Mouse (Mus musculus) embryonic fibroblast, embryonic 13.5 days (primary cell): ENCODE measurements around the gene Irgm1. TPM values are rescaled to one million over a fixed set of nuclear protein-coding genes. Genes with fewer than 3 reads are reported as not detected.
"Not testable (repeated sequence)": the region's sequence is repeated elsewhere in the genome, so short reads cannot be mapped to it uniquely, and the experiment has no call there.

ENCODE experiments used
- H3K27ac ChIP-seq: 2 replicates; pipeline ENCODE4 v1.5.1; 2012; ENCODE audit warnings: low read length, control low read depth, inconsistent platforms; ENCODE audit not compliant: insufficient read depth
- H3K4me1 ChIP-seq: 2 replicates; pipeline ENCODE4 v1.6.1; 2011; ENCODE audit warnings: low read length; ENCODE audit not compliant: control insufficient read depth, insufficient read depth
- H3K4me3 ChIP-seq: 2 replicates; pipeline ENCODE4 v1.5.1; 2011; ENCODE audit warnings: mild to moderate bottlenecking, control low read depth, low read length; ENCODE audit not compliant: insufficient read depth
- CTCF ChIP-seq: IDR thresholded peaks from 2 replicates; pipeline ENCODE4 v1.5.1; 2011; ENCODE audit warnings: mild to moderate bottlenecking, control low read depth, low read length, moderate library complexity, borderline replicate concordance; ENCODE audit not compliant: insufficient read depth
- POLR2A ChIP-seq: IDR thresholded peaks from 2 replicates; pipeline ENCODE4 v1.6.1; 2011; ENCODE audit warnings: low read depth, mild to moderate bottlenecking, control low read depth, low read length, moderate library complexity
- polyA plus RNA-seq: library from polyadenylated mRNA; stranded (reverse); fragments of >200 nt; gene quantifications from 2 replicates; pipeline ENCODE4 v1.2.4, GENCODE M21; 2011; ENCODE audit warnings: low read depth; ENCODE audit not compliant: missing spikeins, insufficient read length

The Irgm1 gene
- polyA plus RNA-seq, 1 experiment = 36.5 TPM

DNA sequence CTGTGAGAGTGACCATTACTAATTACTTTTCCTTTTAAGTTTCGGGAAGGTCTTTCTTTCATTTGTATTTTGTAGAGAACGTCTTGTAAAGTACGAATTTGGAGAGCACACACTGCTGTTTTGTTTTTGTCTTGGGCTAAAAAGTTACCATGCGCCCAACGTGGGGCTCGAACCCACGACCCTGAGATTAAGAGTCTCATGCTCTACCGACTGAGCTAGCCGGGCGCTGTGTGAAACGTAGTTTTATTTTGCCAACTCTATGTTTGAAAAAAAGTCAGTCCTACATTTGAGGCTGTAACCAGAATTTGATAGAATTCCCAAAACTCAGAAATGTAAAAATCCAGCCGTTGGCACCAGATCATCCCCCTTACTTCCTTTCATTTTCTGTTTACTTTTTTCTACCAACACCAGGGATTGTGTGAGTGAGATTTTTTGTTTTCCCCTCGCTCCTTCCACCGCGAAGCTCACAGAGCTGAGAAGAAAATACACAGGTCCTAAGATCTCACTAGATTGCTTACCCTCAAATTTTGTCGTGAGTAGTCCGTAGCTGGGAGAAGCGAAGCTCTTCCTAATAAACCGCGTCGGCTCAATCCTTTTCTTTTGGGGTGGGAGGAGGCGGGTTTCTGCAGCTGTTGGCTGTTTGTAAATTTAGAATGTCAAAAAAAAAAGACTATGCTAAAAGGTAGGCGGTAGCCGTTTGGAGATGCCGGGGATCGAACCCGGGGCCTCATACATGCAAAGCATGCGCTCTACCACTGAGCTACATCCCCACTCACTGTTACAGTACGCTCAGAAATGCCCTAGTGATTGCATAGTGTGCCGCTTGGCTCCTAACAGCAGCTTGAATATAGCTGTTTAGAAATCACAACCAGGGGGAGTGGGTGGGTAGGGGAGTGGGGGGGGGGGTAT lies 37.5 kb downstream of the Irgm1 start:
- Histone ChIP-seq H3K4me1 (peaks cover 3% of the 10 kb centered on the region; the same call in 1 of the 2 replicates), H3K4me3 (peak overlapping the region; percentile 92), H3K27ac (peak overlapping the region; percentile 70)
- TF ChIP-seq CTCF (no peak), POLR2A (no peak)

DNA sequence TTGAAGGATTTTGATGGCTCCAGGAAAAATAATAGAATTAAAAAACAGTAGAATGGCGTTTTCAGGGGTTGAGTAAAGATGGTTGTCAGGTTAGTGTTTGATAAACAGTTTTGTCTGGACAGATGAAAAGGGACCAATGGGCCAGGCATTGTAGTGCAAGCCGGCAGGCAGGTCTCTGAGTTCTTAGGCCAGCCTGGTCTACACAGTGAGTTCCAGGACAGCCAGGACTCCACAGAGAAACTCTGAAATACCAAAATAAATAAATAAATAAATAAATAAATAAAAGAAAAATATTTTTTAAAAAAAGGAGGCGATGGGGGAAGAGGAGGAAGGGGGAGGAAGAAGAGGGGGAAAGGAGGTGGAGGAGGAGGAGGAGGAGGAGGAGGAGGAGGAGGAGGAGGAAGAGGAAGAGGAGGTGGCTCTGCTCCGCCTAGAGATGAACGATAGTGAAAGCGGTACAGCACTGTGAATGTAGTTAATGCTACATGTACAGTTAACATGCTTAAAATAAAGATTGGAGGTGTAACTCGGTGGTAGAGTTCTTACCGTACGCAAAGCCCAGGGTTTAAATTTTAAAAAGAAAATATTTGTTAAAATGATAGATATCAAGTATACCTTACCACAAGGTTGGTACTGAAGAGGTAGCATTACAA lies 38.3 kb downstream of the Irgm1 start:
- no peak for TF ChIP-seq POLR2A
- no peak for TF ChIP-seq CTCF
- Histone ChIP-seq H3K4me3 (no peak overlapping the region), H3K4me1 (peaks cover 3% of the 10 kb centered on the region; the same call in 1 of the 2 replicates), H3K27ac (no peak overlapping the region)

DNA sequence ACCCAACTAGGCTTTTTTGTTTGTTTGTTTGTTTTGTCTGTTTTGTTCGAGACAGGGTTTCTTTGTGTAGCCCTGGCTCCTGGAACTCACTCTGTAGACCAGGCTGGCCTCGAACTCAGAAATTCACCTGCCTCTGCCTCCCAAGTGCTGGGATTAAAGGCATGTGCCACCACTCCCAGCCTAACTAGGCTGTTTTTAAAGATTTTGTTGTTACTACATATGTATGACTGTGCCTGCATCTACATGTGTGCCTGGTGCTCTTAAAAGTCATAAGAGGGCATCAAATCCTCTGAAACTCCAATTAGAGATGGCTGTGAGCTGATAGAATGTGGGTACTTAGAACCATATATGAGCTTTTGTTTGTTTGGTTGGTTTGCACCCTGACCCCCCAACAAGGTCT lies 40.2 kb downstream of the Irgm1 start:
- H3K4me1 ChIP-seq = peaks cover 3% of the 10 kb centered on the region; the same call in 1 of the 2 replicates
- no peak overlapping the region for H3K27ac ChIP-seq
- H3K4me3 ChIP-seq = no peak overlapping the region
- TF ChIP-seq POLR2A (no peak), CTCF (no peak)

DNA sequence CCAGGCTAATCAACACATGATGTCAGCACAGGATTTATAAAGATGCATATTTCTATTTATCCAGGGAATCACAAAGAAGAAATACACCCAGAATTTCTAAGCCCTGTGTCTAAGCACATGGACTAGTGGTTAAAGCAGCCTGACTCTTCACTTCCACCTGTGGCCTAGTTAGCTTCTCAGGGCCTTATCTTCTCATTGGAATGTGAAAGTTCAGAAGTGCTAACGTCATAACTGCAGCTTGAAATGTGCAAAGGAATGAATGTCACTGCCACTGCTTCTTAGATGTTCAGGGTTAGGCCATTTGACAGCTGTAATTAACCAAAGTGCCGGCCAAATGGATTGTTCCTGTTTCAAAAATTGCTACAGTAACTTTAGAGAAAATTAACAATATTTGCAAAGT lies 41.2 kb downstream of the Irgm1 start:
- H3K27ac ChIP-seq = no peak overlapping the region
- H3K4me3 ChIP-seq = no peak overlapping the region
- peaks cover 1% of the 10 kb centered on the region; the same call in 1 of the 2 replicates for H3K4me1 ChIP-seq
- TF ChIP-seq POLR2A (no peak), CTCF (no peak)

DNA sequence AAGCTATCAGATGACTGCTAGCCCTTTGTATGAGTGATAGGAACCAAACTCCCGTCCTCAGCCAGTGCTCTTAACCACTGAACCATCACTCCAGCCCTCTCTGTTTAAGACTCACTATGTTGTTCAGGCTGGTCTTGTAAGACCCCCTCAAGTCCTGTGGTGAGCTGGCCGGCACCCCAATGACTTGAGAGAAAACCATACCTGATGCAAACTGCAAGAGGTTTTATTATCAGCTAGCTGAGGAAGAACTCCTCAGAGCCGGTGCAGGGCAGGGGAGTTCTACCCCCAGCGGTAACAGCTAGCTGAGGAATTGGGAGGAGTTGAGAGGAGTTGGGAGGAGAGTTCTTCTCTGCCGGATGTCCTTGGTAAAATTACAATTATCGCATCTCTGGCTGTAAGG lies 43.6 kb downstream of the Irgm1 start:
- no peaks in the 10 kb centered on the region for H3K4me1 ChIP-seq
- TF ChIP-seq CTCF (no peak), POLR2A (no peak)
- H3K27ac ChIP-seq = no peak overlapping the region
- H3K4me3 ChIP-seq = no peak overlapping the region

DNA sequence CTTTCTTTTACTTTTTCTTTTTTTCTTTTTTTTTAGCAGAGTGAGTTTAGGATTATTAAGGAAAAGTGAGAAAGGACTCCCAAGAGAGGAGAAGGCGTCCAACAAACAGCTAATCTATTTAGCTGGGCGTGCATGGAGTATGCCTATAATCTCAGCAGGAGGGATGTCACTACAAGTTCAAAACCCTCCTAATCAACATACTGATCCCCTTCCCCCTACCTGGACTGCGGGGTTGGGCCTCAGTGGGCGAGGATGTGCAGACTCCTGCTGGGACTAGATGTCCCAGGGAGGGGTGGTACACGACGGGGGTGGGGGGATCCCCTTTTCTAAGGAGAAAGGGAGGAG lies 44.8 kb downstream of the Irgm1 start:
- no peak for TF ChIP-seq POLR2A
- no peak for TF ChIP-seq CTCF
- Histone ChIP-seq H3K27ac (peak overlapping the region; percentile 51; the same call in 1 of the 2 replicates), H3K4me3 (peak overlapping the region; percentile 36)

DNA sequence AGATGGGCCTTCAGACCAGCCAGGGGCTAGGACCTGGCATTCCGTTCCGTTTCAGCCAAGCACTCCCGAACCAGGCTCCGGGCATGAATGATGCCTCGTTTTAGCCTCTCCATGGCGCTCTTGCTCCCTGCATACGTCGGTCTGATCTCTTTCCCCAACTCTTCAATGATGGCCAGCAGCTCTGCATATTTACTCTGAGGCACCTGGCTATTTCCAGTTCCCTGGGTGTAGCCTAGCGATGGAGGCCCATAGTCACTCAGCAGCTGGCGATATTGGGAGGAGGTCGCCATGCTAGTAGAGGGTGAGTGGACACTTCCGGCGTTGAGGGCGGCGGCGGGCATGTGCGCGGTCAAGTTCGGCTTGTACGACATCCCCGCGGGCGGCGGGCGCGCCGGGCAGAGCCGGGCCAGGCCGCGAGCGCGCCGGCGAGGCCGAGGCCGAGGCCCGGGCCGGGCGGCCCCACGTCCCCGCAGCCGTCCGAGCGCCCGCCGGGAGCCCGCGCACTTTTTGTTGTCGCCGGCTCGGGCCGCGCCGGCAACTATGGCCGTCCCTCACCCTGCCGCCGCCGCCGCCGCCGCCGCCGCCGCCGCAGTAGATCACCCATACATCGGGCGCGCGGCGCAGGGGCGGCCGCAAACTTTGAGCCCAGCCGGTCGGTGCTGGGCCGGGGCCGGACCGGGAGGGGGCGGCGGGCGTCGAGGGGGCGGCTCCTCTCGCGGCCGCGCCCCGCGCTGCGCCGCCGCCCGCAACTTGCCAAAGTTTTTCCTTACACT lies 45.3 kb downstream of the Irgm1 start, which contains the start of the genes Trim7 and Gm12184:
Gene Trim7 (plus strand): TSS at position 162 of the 773 bp plus-strand sequence.
Gene Gm12184 (minus strand): TSS at position 677 of the 773 bp plus-strand sequence.
- H3K4me1 ChIP-seq = not testable (repeated sequence)
- peak within 1 kb of the TSS; percentile 51; the same call in 1 of the 2 replicates for H3K27ac ChIP-seq
- peak within 1 kb of the TSS; percentile 36 for H3K4me3 ChIP-seq

More for the DNA sequence above, 44.8 kb downstream of the Irgm1 start:
- no peaks in the 10 kb centered on the region for H3K4me1 ChIP-seq

DNA sequence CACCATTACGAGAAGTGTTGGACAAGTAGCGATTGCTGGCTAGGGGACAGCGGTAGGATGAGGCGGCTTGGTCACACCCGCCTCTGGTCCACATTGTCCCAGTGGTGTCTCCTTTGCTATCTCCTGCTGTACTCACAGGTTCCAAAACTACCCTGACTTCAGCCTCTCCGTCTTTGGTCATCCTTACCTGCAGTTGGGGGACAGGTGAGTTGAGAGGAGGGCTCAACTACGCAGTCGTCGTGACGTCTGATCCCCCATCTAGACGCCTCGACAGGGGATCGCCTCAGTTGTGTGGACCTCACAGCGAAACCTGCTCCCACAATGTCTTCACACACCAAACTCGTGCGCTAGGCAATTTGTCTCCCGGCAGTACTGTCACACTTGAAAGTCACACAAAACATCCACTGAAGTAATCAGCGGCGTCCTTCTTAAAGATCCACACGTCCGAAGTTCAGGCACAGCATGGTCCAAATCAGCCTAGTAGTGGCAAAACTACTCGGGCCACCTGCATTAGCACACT lies 47.1 kb downstream of the Irgm1 start:
- no peak overlapping the region for H3K4me3 ChIP-seq
- TF ChIP-seq CTCF = no peak
- no peak for TF ChIP-seq POLR2A
- 0 out of 2 replicates have a peak, but pooled peaks cover 3% of the 10 kb centered on the region for H3K4me1 ChIP-seq

DNA sequence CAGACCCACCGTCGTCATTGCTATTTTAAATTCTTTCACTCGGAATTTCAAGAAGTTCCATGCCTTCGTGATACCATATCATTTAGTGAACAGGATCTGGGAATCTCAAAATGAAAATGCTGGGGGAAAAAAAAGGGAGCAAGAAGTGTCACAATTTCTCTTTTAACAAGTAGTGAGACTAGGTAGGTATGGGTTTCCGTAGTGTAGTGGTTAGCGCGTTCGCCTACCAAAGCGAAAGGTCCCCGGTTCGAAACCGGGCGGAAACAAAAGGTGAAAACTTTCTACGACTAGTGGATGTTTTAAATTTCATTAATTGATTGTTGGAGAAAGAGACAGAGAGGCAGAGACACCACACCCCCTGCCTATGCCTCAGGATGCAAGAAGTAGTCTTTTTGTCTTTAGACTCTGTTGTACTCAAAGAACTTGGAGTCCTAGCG lies 47.9 kb downstream of the Irgm1 start:
- Histone ChIP-seq H3K27ac (0 out of 2 replicates have a peak overlapping the region, but pooled peaks have one; percentile 16), H3K4me1 (0 out of 2 replicates have a peak, but pooled peaks cover 3% of the 10 kb centered on the region), H3K4me3 (peak overlapping the region; percentile 53)
- TF ChIP-seq POLR2A = no peak
- TF ChIP-seq CTCF = no peak

More for the DNA sequence above, 47.1 kb downstream of the Irgm1 start:
- no peak overlapping the region for H3K27ac ChIP-seq
